Mouse (Mus musculus): ENCODE results near the gene Raf1. TPM values are rescaled to one million over a fixed set of nuclear protein-coding genes. Genes with fewer than 3 reads are reported as not detected.

Raf1 gene
- 96.3 and 107 TPM in 2 replicates for polyA plus RNA-seq (2014; fragmentation: Nextera tagmentation; extraction: Ambion mirVana)

DNA sequence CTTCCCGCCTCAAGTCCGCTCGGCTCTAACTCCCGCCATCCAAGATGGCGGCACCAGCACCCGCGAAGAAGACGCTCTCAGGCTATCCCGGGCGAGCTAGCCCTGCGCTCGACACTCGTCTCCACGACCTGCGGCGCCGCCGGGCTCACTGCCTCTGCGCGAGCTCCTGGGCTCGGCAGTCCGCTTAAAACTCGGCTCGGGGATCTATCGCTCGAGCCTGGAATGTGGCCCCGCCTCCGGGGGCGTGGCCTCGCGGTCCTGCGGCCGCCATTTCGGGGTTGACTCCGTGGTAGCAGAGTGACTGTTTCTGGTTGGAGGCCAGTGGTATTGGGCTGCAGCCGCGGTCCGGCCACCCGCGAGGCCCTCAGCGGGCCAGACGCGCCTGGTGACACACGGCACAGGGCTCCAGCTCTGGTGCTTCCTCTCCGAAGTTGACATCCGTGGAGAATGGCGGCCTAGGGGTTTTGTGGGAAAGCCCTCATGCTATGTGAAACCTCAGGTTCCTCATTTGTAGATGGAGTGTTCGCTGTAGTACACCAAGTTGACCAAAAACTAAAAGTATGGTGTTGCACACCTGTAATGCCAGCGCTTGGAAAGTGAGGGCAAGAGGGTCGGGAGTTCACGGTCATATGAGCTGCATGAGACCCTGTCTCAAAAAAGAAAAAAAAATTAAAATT, at the start of gene Raf1:
Gene Raf1 (minus strand): TSS at position 184 of the 677 bp plus-strand sequence.
- Histone ChIP-seq H3K9me3 (replicated peaks; ENCODE audit: control insufficient read depth, low read length) (no peaks in the 10 kb centered on the region), H3K9ac (ENCODE audit: low read depth, low read length) (peak within 1 kb of the TSS; percentile 89), H3K4me1 (ENCODE audit: control insufficient read depth, insufficient read depth, low read length) (peaks cover 15% of the 10 kb centered on the region; the same call in 1 of the 2 replicates), H3K36me3 (ENCODE audit: control insufficient read depth, insufficient read depth, low read length) (no peaks in the 10 kb centered on the region), H3K27me3 (ENCODE audit: control insufficient read depth, insufficient read depth, low read length) (no peaks in the 10 kb centered on the region), H3K4me2 (peak within 1 kb of the TSS; percentile 96), H3K4me3 (ENCODE audit: low read depth, low read length) (peak within 1 kb of the TSS; percentile 68), H3K27ac (ENCODE audit: low read depth, low read length) (peak within 1 kb of the TSS; percentile 92)
- peak; percentile 98 for ATAC-seq (replicated peaks; ENCODE audit: insufficient number of reproducible peaks, low FRiP score, low TSS enrichment)
- 1% methylated on average over 51 of the region's 51 CpGs for WGBS (ENCODE audit: insufficient replicate concordance)

DNA sequence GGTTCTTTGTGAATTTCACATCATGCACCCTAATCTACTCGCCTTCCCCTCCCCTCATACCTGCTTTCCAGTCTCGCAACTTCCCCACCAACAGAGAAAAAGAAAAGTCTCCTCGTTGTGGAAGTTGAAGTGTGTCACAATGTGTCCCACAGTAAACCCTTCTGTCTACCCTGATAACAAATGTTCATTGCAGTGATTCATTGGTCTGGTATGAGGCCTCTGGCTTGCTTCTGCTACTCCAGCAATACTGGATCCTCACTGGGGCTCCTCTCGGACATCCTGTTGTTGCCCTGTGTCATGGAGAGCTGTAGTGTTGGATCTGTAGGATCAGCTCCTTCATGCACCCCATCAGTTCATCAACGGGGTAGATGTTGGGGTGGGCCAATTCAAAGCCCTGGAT, 45.8 kb upstream of the Raf1 start:
- Histone ChIP-seq H3K9me3 (replicated peaks; ENCODE audit: control insufficient read depth, low read length) (0 out of 2 replicates have a peak, but pooled peaks cover 2% of the 10 kb centered on the region), H3K27ac (ENCODE audit: low read depth, low read length) (no peak overlapping the region), H3K36me3 (ENCODE audit: control insufficient read depth, insufficient read depth, low read length) (no peaks in the 10 kb centered on the region), H3K4me2 (no peak overlapping the region), H3K9ac (ENCODE audit: low read depth, low read length) (no peak overlapping the region), H3K4me3 (ENCODE audit: low read depth, low read length) (no peak overlapping the region), H3K27me3 (ENCODE audit: control insufficient read depth, insufficient read depth, low read length) (no peaks in the 10 kb centered on the region), H3K4me1 (ENCODE audit: control insufficient read depth, insufficient read depth, low read length) (peaks cover 11% of the 10 kb centered on the region)
- no peak for ATAC-seq (replicated peaks; ENCODE audit: insufficient number of reproducible peaks, low FRiP score, low TSS enrichment)
- WGBS (ENCODE audit: insufficient replicate concordance) = 55% methylated on average over 5 of the region's 5 CpGs

DNA sequence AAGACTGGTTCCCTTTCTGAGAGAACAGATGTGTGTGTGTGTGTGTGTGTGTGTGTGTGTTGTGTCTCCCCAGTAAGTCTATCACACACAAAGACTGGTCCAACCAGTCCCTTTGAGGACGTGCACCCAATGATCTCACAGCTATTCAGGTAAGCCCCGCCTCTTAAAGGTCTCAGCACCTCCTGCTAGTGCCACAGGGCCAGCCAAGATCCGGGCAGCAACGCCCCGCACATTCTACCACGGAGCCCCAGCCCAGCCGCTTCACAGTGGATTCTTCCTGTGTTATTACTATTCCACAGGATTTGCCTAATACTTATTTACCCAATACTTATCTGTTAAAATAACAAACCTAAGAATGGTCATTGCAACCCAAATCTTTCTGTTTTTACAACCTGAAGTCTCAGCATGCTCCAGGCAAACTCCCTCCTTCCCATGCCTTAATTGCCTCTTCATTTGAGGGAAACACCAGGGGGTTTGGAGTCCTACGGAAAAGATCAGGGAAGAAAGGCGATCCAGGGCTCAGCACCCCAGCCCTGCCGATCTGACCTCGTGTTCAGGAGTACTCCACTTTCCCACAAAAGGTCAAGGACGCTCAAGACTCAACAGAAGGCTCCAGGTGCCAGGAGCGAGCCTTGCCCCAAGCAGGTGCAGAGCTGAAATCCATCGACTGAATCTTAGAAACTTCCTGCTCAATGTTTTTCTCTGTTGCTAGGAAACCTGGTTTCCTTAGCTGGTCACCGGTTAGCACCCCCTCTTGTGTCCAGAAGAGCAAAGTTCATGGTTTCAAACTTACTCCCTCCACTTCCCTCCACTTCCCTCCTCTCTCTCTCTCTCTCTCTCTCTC, 41.5 kb upstream of the Raf1 start:
- Histone ChIP-seq H3K27me3 (ENCODE audit: control insufficient read depth, insufficient read depth, low read length) (no peaks in the 10 kb centered on the region), H3K9me3 (replicated peaks; ENCODE audit: control insufficient read depth, low read length) (no peaks in the 10 kb centered on the region), H3K9ac (ENCODE audit: low read depth, low read length) (peak overlapping the region; percentile 52), H3K27ac (ENCODE audit: low read depth, low read length) (no peak overlapping the region), H3K4me1 (ENCODE audit: control insufficient read depth, insufficient read depth, low read length) (peaks cover 15% of the 10 kb centered on the region), H3K36me3 (ENCODE audit: control insufficient read depth, insufficient read depth, low read length) (no peaks in the 10 kb centered on the region), H3K4me2 (peak overlapping the region; percentile 66), H3K4me3 (ENCODE audit: low read depth, low read length) (peak overlapping the region; percentile 32)
- 1% methylated on average over 15 of the region's 15 CpGs for WGBS (ENCODE audit: insufficient replicate concordance)
- ATAC-seq (replicated peaks; ENCODE audit: insufficient number of reproducible peaks, low FRiP score, low TSS enrichment) = peak; percentile 86

DNA sequence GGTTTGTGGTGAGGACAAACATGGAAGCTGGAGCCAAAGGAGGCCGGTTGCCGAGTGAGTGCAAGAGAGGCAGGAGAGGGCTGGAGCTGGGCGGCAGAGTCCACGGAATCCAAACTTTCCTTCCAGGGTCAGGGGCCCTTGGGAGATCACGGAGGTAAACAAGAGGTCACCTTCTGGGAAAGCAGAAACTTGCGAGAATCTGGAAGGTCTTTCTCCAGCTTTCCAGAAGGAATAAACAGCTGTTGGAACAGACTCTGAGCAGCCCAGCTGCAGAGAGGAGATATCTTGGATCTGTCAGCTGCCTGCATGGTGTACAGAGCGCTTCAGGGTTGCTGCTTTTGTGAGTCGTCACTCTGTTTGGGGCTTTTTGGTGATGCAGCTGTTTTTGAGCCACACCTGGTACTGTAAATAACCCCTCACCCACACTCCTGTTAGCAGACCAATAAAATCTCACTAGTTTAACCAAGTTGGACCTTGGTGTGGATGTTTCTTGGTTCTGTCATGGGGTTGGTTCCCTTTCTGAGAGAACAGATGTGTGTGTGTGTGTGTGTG, 40.7 kb upstream of the Raf1 start:
- Histone ChIP-seq H3K27me3 (ENCODE audit: control insufficient read depth, insufficient read depth, low read length) (no peaks in the 10 kb centered on the region), H3K27ac (ENCODE audit: low read depth, low read length) (no peak overlapping the region), H3K4me2 (peak overlapping the region; percentile 66), H3K9me3 (replicated peaks; ENCODE audit: control insufficient read depth, low read length) (no peaks in the 10 kb centered on the region), H3K9ac (ENCODE audit: low read depth, low read length) (0 out of 2 replicates have a peak overlapping the region, but pooled peaks have one; percentile 39), H3K4me3 (ENCODE audit: low read depth, low read length) (0 out of 2 replicates have a peak overlapping the region, but pooled peaks have one; percentile 12), H3K4me1 (ENCODE audit: control insufficient read depth, insufficient read depth, low read length) (peaks cover 9% of the 10 kb centered on the region; the same call in 1 of the 2 replicates), H3K36me3 (ENCODE audit: control insufficient read depth, insufficient read depth, low read length) (no peaks in the 10 kb centered on the region)
- 14% methylated on average over 8 of the region's 8 CpGs for WGBS (ENCODE audit: insufficient replicate concordance)
- ATAC-seq (replicated peaks; ENCODE audit: insufficient number of reproducible peaks, low FRiP score, low TSS enrichment) = peak; percentile 67

DNA sequence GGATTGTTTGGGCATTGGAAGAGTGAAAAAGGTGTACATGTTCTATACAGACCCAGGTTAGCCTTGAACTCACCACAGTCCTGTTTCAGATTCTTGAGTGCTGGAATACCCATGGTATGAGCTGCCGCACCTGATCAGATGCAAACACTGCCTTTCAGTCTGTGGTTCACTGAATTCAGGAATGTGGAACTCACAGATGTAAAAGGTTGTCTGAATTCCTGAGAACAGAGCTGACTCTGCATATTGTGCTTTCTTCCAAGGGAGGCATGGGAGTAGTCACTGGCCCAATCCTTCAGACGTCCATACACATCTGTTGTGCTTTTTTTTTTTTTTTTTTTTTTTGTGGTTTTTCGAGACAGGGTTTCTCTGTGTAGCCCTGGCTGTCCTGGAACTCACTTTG, 34.8 kb upstream of the Raf1 start:
- Histone ChIP-seq H3K27me3 (ENCODE audit: control insufficient read depth, insufficient read depth, low read length) (no peaks in the 10 kb centered on the region), H3K4me3 (ENCODE audit: low read depth, low read length) (no peak overlapping the region), H3K4me1 (ENCODE audit: control insufficient read depth, insufficient read depth, low read length) (no peaks in the 10 kb centered on the region), H3K27ac (ENCODE audit: low read depth, low read length) (no peak overlapping the region), H3K9ac (ENCODE audit: low read depth, low read length) (no peak overlapping the region), H3K9me3 (replicated peaks; ENCODE audit: control insufficient read depth, low read length) (no peaks in the 10 kb centered on the region), H3K4me2 (no peak overlapping the region), H3K36me3 (ENCODE audit: control insufficient read depth, insufficient read depth, low read length) (no peaks in the 10 kb centered on the region)
- WGBS (ENCODE audit: insufficient replicate concordance) = 72% methylated on average over 2 of the region's 3 CpGs
- no peak for ATAC-seq (replicated peaks; ENCODE audit: insufficient number of reproducible peaks, low FRiP score, low TSS enrichment)

DNA sequence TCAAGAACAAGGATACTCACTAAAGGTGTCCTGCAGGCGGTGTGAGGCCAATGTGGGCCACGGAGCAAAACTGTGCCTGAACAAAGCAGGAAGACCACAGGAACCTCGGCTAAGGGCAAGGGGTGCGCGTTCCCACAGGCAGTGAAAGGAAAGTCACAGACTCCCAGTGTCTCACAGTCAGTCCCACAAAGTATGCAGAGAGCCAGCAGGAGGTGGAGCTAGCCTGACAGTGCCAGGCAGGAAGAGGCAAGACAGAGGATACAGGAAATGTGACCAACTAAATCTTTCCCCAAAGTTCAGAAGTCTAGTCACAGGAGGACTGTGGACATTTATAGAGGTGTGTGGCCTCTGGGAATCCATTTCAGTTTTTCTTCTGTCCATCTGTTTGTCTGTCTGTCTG, 26.5 kb upstream of the Raf1 start:
- Histone ChIP-seq H3K27ac (ENCODE audit: low read depth, low read length) (no peak overlapping the region), H3K36me3 (ENCODE audit: control insufficient read depth, insufficient read depth, low read length) (no peaks in the 10 kb centered on the region), H3K9ac (ENCODE audit: low read depth, low read length) (no peak overlapping the region), H3K4me1 (ENCODE audit: control insufficient read depth, insufficient read depth, low read length) (peaks cover 2% of the 10 kb centered on the region), H3K9me3 (replicated peaks; ENCODE audit: control insufficient read depth, low read length) (no peaks in the 10 kb centered on the region), H3K4me2 (no peak overlapping the region), H3K4me3 (ENCODE audit: low read depth, low read length) (no peak overlapping the region), H3K27me3 (ENCODE audit: control insufficient read depth, insufficient read depth, low read length) (no peaks in the 10 kb centered on the region)
- ATAC-seq (replicated peaks; ENCODE audit: insufficient number of reproducible peaks, low FRiP score, low TSS enrichment) = no peak
- WGBS (ENCODE audit: insufficient replicate concordance) = 76% methylated on average over 5 of the region's 5 CpGs

DNA sequence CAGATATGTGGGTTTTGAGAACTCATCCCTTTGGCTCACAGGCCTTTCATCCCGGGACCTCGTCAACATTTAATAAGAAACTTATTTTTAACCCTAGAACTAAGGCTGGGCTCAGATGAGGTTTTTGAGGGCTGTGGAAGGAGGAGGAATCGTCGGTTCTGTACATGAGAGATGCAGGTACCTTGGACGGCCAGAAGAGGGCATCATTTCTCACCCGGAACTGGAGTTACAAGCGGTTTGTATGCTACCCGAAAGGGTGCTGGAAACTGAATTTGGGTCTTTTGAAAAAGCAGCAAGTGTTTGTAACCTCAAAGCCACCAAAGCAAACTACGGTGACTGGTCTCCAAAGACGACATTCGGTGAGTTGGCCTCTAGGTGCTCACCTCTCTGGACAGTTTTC, 24.9 kb upstream of the Raf1 start:
- WGBS (ENCODE audit: insufficient replicate concordance) = 45% methylated on average over 11 of the region's 11 CpGs
- no peak overlapping the region for H3K9ac ChIP-seq (ENCODE audit: low read depth, low read length)
- peaks cover 6% of the 10 kb centered on the region for H3K4me1 ChIP-seq (ENCODE audit: control insufficient read depth, insufficient read depth, low read length)
- no peaks in the 10 kb centered on the region for H3K27me3 ChIP-seq (ENCODE audit: control insufficient read depth, insufficient read depth, low read length)
- no peaks in the 10 kb centered on the region for H3K9me3 ChIP-seq (replicated peaks; ENCODE audit: control insufficient read depth, low read length)
- H3K4me2 ChIP-seq = no peak overlapping the region
- no peak overlapping the region for H3K27ac ChIP-seq (ENCODE audit: low read depth, low read length)
- no peaks in the 10 kb centered on the region for H3K36me3 ChIP-seq (ENCODE audit: control insufficient read depth, insufficient read depth, low read length)
- no peak for ATAC-seq (replicated peaks; ENCODE audit: insufficient number of reproducible peaks, low FRiP score, low TSS enrichment)
- no peak overlapping the region for H3K4me3 ChIP-seq (ENCODE audit: low read depth, low read length)

DNA sequence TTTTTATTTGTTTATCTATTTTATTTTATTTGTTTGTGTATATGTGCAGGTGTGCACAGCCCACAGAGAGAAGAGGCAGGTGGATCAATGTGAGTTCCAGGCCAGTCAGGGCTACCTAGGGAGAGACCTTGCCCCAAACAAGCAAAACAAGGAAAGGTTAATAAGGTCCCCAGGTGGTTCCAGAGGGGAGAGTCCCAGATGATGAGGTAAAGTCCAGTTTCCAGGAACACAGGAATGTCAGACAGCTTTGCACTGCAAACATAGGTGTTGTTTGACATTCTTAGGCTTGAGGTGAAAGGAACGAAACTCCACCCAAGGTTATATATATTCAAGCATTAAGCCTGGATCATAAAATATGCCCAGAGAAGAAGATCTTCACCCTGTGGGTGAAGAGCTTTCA, 24.3 kb upstream of the Raf1 start:
- no peak overlapping the region for H3K9ac ChIP-seq (ENCODE audit: low read depth, low read length)
- H3K4me3 ChIP-seq (ENCODE audit: low read depth, low read length) = no peak overlapping the region
- H3K27me3 ChIP-seq (ENCODE audit: control insufficient read depth, insufficient read depth, low read length) = no peaks in the 10 kb centered on the region
- no peak overlapping the region for H3K27ac ChIP-seq (ENCODE audit: low read depth, low read length)
- no peak overlapping the region for H3K4me2 ChIP-seq
- ATAC-seq (replicated peaks; ENCODE audit: insufficient number of reproducible peaks, low FRiP score, low TSS enrichment) = no peak
- H3K36me3 ChIP-seq (ENCODE audit: control insufficient read depth, insufficient read depth, low read length) = no peaks in the 10 kb centered on the region
- WGBS (ENCODE audit: insufficient replicate concordance) = 92% methylated on average over 1 of the region's 1 CpGs
- peaks cover 7% of the 10 kb centered on the region for H3K4me1 ChIP-seq (ENCODE audit: control insufficient read depth, insufficient read depth, low read length)
- no peaks in the 10 kb centered on the region for H3K9me3 ChIP-seq (replicated peaks; ENCODE audit: control insufficient read depth, low read length)

Measured in heart, embryonic 11.5 days (tissue).